Mouse (Mus musculus) CD8-positive naive resting alpha-beta T cell, adult 2 months (primary cell): ENCODE data around the gene Lcp1.

Source experiments
- DNase-seq, 2 experiments: peaks; one replicate each; pipeline ENCODE4 v3.0.0; 2022; ENCODE audit warnings: low read depth in 2 of 2, low spot score in 2 of 2

The Lcp1 gene

DNA sequence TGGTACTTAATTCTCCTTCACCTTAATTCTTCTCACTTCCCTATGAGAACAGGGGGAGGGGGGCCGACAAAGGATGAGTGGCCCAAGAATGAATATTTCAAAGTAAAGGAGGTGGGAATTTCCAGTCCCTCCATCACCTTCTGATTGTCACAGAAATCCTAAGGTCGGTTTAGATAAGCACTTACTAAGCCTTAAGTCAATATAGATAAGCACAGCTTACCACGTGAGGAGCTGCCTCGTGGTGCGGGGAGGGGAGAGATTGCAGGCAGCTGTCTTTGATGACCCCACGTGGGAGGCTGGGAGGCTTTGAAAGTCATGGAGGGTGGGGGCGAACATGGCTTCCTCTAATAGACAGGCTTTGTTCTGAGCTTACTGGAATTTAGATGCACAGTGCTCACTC lies 66.8 kb downstream of the Lcp1 start:
- no peak for DNase-seq

DNA sequence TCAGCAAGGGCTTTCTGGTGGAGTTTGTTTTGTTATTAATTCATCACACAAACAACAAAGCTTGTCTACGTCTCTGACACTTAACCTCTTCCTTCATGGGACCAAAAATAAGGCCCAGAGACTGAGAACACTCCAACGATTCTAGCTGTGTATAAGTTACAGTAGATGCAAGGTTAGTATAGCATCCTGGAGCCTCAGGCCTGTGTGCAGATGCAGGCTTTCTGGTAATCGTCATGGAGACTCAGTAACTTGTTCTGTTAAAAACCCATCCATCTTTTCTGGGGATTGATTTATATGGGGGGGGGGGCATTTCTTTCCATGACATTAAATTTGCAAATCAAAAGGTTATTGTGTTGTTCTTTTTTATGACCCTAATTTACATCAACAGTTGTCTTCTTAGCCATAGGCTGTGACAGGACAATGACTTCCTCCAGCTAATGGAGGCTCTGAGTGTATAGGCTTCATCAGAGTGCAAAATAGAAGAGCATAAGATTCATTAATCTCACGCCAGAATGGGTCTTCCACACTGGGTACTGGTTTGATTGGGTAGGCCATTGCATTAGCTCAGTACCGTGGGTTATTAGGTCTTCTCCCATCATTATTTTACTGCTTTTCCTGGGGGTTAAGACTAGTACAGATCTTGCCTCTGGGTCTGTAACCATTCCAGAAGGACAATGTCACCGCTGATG lies 74.6 kb downstream of the Lcp1 start:
- DNase-seq = no peak

DNA sequence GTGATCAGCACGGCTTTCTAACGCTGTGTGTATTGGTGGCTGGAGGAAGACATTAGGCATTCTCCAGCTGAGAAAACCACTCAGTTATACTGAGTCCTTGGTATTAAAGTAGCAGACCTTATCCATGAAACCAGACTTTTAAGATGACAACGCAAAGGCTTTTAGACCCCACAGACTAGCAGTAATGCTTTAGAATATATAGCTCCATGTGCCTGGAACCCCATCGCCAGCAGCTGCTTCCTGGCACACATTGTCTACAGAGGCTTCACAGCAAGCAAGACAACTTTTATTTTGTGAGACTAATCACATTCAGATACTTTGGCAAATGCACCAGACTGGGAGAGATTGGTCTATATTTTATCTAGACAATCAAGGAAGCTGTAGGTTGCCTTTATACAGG lies 75.4 kb downstream of the Lcp1 start:
- DNase-seq = no peak

DNA sequence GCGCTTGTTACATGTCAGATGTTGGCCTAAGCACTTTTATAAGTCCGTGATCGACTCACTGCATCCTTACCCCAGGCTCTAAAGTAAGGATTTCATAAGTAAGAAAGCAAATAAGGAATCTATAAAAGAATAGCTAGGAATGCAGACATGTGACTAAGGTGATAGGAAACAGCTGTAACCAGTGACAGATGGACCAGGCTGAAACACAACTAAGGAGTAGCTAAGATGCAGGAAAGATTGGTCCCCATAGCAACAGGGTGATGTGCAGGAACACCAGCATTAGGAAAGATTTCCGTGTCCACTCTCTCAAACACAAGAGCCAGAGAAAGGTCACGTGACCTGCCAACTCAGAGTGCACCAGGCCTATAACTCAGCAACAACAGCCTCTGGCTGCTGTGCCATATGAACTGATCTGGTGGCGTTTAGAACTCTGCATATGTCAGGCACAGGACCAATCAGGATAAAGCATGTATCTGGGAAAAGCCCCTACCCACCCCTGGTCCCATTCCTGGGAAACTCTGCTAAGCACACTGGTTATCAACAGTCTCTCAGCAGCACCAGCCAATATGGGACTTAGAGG lies 77.8 kb downstream of the Lcp1 start:
- DNase-seq = no peak

DNA sequence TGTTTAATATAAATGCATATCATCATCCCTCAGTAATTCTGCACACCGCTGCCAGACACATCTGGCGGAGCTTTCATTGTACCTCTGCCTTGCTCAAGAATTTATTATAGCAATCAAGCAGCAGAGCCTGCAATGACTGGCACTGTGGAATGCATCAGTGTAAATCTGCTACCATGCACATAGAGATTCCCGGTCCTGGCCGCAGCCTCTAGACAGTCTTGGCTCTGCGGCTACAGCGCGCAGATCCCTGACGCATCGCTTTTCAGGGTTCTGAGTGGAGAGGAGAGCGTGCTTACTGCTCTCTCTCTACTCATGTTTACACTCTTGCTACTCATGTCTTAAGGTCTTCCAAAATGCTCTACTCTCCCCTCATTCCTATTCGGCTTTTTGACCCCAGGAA lies 82.9 kb downstream of the Lcp1 start:
- no peak for DNase-seq

DNA sequence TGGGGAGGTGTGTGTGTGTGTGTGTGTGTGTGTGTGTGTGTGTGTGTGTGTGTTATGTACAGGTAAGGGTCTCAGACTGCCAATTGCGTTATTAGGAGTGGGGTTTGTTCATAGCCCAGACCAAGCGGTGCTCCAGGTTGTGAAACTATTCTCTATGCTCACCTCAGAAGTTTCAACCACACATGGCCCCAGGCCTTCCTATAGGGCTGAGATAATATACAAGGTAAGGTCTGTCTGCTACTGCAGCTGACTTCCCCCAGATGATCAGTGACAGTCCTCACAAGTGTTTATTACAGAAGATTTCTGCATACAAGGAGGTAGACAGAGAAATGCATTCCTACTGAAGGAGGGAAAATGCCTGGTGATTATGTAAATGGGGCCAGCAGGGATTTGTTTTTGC lies 87.9 kb downstream of the Lcp1 start:
- no peak for DNase-seq

DNA sequence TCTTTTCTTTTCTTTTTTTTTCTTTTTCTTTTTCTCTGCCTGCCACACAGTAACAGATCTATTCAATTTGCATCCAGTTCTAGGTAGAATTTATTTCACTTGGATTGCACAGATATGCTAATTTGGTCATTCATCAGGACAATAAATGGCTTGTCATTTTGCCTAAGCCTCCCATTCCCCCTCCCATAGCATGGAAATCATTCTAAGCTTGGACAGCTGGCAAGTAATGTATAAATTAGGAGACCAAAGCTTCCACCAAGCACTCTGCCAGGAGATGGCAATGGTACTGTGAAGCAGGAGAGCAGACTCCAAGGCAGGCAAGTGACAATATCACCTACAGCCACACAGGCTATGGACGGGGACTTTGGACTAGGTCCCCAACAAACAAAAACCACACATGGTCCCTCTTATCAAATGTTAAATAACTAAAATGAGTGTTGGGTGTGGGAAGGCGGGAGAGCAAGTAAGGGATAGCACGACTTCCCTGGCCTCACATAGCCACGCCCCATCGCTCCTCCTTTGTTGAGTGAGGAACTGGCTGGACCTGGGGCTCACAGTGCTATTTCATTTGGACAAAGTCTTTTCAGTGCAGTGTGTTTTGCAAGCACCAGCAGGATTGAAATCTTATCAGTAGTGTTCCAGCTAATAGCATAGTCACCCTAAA lies 88.5 kb downstream of the Lcp1 start:
- no peak for DNase-seq

DNA sequence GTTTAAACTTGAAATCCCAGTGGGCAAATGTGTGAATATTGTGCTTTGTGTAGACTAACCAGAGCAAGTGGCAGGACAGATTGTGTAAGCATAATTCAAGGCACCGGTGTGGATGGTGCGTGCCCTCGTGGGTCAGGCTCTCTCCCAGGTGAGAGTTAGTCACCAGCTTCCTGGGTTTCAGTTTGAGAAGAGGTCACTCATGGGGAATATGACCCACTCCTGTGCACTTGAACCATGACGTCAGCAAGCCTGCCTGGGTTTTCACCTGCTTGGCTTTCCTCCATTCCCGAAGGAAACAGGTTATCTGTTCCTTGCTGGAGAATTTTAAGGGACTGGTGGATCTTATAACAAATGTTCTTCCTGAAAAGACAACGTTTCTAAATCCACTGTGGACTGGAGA lies 91.5 kb downstream of the Lcp1 start:
- no peak for DNase-seq

DNA sequence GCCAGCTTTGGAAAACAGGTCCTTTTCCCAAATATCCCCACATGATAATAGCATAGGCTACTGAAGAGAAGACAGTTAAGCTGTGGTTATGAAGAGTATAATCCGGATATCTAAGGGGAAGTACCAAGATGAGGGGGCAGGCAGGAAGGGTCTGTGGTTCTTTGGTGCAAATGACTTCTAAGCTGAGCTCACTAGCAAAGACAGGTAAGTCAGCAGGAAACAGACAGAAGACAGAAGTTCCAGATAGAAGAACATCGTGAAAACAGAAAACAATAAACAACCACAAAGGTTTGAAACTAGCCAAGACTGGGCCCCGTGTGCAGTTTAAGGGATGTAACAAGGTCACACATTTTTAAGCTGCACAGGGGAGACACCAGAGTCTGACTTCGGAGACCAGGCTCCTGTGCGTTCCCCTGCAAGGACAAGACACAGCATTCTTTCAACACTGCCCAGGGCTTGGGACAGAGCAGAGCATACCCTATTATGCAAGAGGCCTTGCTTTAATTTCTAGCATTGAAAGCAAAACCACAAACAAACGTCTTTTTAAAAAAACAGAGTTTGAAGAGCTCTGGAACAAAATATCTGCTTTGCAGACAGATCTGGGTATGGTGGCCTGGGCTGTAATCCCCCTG lies 96.7 kb downstream of the Lcp1 start:
- DNase-seq = no peak

DNA sequence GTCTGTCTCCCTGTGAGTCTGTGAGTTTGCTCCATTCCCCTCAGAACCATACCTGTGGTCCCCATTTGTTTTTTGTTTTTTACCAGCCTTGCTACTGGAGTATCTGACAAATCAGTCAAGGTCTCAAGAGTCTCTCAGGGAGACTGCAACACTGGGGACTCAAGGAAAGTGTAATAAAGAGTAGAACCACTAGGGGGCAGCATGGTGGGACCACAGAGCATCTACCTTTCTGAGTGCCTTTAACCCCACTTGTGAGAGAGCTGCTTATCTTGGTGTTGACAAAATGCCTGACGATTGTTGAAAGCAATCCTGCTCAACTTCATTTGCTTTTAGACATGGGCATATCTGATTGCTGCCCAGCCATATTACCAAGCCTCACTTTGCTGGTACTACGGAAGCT lies 98.9 kb downstream of the Lcp1 start:
- peak; percentile 45 to 63 for DNase-seq

DNA sequence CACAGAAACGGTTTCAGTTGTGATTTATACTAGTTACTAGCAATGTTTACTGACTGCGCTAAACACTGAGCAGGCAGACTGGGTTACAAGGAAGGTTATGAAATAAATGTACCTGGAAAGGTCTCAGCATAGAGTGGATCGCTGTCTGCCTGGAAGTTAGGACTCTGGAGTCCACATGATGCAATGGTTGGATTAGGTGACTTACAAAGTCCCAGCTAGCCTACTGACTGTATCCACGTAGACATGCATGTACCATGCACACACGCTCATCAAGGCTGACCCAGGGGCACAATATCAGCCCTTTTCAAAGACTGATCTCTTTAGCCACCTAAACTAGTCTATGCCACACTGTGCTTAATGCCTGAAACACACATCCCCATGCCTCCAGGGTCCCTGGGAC lies 102.2 kb downstream of the Lcp1 start:
- no peak for DNase-seq

DNA sequence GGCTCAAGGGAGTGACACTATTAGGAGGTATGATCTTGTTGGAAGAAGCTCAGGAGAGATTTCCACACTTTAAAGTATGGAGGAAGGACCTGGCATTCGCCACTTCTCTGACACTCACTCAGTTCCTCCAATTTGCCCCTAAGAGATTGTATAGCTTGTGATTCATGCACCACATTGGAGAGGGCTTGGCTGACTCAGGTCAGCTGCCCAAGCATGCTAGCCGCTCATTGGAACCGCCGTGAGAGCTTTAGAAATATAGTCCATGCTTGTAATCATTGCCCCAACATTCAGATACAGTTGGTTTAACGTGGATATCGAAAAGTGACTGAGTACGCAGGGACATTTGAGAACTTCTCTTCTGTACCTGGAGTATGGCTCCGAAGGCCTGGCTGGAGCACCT lies 104.7 kb downstream of the Lcp1 start:
- DNase-seq = no peak

DNA sequence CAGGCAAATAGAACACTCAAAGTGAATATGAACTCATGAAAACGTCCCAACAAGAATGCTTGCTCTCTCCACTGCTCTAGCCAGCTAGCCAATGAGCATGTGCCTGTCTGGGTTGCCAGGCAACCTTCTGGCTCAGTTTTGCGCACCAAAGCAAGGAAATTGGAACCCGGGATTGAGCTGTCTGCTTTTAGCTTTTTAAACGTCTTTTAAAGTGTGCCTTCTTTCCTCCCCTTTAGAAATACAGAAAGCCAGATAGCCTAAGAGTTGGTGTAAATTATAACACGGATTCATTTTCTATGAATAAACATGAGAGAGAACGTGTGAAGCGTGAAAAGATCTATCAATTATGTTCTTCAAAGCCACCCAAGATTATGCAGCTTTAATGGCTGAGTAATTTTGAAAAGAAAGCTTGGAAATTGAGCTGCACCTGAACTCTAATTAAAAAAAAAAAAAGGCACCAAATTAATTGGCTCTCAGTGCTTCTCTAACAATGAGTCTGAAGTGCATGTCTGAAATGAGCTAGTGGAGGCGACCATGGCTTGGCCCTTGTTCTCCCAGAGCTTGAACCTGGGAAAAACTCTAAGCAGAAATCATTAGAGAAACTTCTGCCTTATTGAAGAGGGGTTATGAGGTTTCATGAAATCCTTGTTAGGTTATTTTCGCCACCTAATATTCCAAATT lies 105.2 kb downstream of the Lcp1 start:
- no peak for DNase-seq

DNA sequence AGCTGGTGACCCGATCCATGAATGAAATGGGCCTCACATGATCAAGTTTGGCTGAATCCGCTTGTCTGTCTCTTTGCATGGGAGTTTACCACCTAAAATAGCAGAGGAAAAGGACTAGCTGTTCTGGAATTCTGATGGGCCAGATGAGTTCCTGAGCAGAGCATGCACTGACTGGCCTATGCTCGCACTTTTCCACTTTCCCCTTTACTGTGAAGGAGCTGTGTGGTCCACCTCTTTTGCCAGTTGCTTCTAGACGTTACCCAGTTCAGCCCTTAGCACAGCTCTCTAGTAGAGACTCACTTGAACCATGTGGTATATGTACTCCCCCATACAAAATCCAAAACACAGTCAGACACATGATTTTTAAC lies 105.7 kb downstream of the Lcp1 start:
- no peak for DNase-seq

DNA sequence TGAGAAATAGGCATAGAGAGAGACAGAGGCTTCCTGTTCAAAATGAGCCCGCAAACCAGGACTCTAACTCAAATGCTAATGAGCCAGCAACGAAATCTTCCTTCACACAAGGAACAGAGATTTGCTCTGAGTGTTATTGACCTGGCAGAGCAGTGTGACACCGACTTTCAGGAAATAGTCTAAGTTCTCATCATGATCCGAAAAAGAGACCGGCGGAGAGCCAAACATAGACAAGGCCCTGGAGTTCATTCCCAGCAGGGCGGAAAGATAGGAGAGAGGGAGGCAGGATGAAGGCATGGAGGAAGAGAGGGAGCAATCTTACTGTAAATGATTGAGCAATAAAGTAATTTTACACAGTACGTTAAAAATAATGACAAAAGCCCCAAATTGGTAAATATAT lies 106.2 kb downstream of the Lcp1 start:
- DNase-seq = no peak

DNA sequence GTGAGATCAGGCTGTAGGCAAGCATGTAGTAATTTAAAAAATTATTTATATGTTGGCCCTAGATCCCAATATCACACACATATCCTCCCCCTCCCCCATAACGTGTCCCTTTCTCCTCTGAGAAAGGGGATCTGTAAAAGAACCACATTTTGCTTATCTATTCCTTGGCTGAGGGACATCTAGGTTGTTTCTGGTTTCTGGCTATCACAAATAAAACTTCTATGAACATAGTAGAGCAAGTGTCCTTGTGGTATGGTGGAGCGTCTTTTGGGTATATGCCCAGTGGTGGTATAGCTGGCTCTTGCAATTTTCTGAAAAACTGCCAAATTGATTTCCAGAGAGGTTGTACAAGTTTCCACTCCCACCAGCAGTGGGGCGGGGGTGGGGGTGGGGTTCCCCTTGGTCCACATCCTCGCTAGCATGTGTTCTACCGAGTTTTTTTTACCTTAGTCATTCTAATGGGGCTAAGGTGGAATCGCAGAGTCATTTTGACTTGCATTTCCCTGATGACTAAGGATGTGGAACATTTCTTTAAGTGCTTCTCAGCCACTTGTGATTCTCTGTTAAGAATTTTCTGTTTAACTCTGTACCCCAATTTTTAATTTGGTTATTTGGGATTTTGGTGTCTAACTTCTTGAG lies 107.3 kb downstream of the Lcp1 start:
- no peak for DNase-seq

DNA sequence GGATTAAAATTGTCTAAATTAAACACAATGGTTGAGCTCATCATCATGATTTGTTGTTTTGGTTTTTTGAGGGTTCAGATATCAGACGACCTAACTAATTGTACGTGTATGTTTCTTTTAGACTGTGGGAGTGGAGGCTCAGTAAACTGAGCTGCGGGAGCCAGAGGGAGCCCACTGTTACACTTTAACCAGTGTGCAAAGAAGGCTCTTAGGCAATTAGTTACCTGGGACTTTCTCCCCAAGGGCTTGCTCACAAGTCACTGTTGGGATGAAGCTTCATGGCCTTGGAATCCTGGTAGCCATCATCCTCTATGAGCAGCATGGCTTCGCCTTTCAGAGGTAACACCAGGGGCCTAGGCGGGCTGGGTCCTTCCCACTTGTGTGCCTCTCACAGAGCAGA lies 111.2 kb downstream of the Lcp1 start, which contains the start of gene Cpb2:
Gene Cpb2 (plus strand): TSS at position 201 of the 400 bp plus-strand sequence.
- DNase-seq = no peak

DNA sequence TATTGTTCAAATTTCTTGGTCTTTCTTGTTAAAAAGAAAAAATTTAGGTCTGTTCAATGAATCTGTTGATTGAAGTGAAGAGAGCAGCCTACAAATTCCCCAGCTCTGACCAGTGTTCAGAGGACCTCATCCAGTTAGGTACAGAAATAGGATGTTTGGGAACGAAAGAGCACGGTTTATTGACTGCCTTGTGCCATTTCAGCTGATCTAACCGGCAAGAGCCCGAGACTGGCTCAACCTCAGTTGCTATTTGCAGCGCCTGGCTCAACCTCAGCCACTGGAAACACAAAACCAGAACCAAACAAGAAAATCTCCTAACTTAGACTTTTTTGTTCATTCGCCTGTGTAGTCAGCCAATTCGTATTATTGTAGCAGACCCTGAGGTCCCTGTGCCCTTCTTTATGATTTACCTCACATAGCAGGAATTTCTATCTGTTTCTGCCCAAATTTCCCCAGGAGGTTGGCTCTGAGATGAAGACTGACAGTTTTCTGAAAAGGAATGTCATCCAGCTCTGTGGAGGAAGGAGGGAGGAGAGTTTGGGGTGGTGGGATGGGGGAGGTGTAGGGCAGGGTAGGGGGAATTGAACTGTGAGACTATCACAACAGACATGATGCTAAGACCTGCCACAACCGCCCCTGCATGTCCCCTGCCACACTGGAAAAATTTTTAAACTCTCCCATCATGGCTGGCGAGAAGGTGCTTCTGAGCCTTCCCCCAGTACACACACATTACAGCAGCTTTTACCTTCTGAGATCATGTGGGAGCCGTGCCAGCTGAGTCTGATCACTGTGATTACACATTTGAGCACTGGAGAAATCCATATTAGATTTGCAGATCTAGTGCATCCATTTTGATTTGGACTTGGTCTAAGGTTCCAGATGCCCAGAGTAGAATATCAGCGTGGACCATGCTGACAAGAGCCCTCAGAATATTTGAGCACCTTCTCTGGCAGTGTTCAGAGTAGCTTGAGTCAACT lies 115.4 kb downstream of the Lcp1 start:
- DNase-seq = no peak

DNA sequence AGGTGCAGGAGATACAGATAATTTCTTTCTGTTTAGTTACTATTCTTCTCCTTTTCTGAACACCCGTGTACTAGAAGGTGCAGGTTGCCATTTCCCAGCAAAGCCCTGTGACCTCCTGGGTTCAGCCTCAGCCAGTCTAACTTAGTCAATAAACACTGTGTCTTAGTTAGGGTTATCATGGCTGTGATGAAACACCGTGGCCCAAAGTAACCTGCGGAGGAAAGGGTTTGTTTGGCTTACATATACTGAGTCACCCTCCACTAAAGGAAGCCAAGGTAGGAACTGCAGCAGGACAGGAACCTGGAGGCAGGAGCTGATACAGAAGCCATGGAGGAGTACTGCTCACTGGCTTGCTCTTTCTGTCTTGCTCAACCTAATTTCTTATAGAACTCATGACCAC lies 119.5 kb downstream of the Lcp1 start:
- no peak for DNase-seq

DNA sequence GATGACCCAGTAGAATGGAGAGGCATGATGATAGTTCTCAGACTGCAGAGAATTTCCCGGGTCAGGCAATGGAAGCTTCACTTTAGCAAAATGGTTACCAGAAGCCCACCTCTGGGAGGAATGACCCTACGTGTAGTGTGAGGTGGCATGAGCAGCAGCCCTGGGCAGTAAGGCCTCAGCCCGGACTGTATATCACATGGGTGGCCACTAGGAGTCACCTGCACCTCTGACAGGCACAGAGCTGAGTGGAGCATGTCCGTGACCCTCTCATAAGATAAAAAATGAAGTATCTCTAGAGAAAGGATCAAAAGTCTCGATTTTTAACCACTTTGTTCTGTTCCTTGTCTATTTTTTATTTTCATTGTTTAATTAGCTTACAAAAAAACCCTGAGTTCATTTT lies 125.6 kb downstream of the Lcp1 start:
- DNase-seq = no peak
